Mouse (Mus musculus) intestine, embryonic 14.5 days (tissue): ENCODE data around the gene Tex50. TPM values are rescaled to one million over a fixed set of nuclear protein-coding genes. Genes with fewer than 3 reads are reported as not detected.
"Not testable (repeated sequence)": the region's sequence is repeated elsewhere in the genome, so short reads cannot be mapped to it uniquely, and the experiment has no call there.

Experiments
- ATAC-seq: fragments of 200-750 bp; cut with Nextera tagmentation; replicated peaks from 2 replicates; pipeline ENCODE4 v1.8.0; 2017; ENCODE audit warnings: low read depth, moderate number of reproducible peaks, moderate TSS enrichment, moderate library complexity; ENCODE audit not compliant: low FRiP score, low TSS enrichment
- DNase-seq: peaks from one replicate; pipeline ENCODE4 v3.0.0-alpha.2; 2018; ENCODE audit warnings: low spot score
- H3K27ac ChIP-seq: fragments of 300-500 bp; sonication (generic); 2 replicates; pipeline ENCODE4 v1.5.1; 2014; ENCODE audit warnings: low read depth, mild to moderate bottlenecking, control low read depth
- H3K27me3 ChIP-seq: fragments of 300-500 bp; sonication (generic); replicated peaks from 2 replicates; pipeline ENCODE4 v1.6.1; 2014; ENCODE audit warnings: low read length, control low read depth; ENCODE audit not compliant: control insufficient read depth, insufficient read depth
- H3K36me3 ChIP-seq: fragments of 300-500 bp; sonication (generic); 2 replicates; pipeline ENCODE4 v1.6.1; 2014; ENCODE audit warnings: low read length, control low read depth; ENCODE audit not compliant: control insufficient read depth, insufficient read depth
- H3K4me1 ChIP-seq: fragments of 300-500 bp; sonication (generic); replicated peaks from 2 replicates; pipeline ENCODE4 v1.6.1; 2014; ENCODE audit warnings: low read length, control low read depth, mixed read lengths; ENCODE audit not compliant: control insufficient read depth, insufficient read depth
- H3K4me2 ChIP-seq: fragments of 300-500 bp; sonication (generic); 2 replicates; pipeline ENCODE4 v1.6.1; 2014; ENCODE audit warnings: low read length
- H3K4me3 ChIP-seq: fragments of 300-500 bp; sonication (generic); 2 replicates; pipeline ENCODE4 v1.5.1; 2014; ENCODE audit warnings: low read depth, low read length, control low read depth, mixed read lengths
- H3K9ac ChIP-seq: fragments of 300-500 bp; sonication (generic); 2 replicates; pipeline ENCODE4 v1.6.1; 2014; ENCODE audit warnings: mild to moderate bottlenecking, low read length
- H3K9me3 ChIP-seq: fragments of 300-500 bp; sonication (generic); 2 replicates; pipeline ENCODE4 v1.6.1; 2016; ENCODE audit warnings: low read length, control low read depth; ENCODE audit not compliant: control insufficient read depth
- WGBS: fragments of 180-500 bp; shearing (Covaris S2); extraction: QIAGEN DNeasy Blood & Tissue Kit; methylation state at CpG from one replicate; pipeline ENCODE4 v1.1.7; 2014; 5-methylcytosine and 5-hydroxymethylcytosine counted together
- polyA plus RNA-seq: library from polyadenylated mRNA; unstranded; fragments of >200 nt; fragmentation: Nextera tagmentation; extraction: Ambion mirVana; gene quantifications from 2 replicates; pipeline ENCODE4 v1.2.1, GENCODE M21; 2014

Gene Tex50
- polyA plus RNA-seq: 0.19 TPM in 1 of 2 replicates, not detected in the other

DNA sequence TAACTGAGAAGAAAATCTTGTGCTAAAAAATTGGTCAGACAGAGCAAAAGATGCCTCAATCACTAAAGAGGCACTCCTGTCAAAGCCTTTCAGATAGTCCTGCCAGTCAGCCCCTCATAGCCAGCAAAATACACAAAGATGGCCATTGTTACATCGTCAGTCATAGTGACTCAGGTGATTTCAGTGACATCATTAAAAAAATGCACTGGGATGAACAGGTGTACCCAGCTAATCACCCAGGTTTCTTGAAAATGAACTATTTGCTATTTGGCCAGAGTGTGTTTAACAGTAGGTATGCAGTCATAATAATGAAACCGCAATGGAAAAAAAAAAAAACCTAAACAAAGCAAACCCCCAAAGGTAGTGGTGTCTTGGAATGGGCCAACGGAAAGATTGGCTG is at the start of gene Tex50:
Gene Tex50 (minus strand): TSS at position 101 of the 400 bp plus-strand sequence.
- WGBS: 87% methylated on average over 3 of the region's 3 CpGs
- no peak for ATAC-seq
- no peak for DNase-seq
- no peak within 1 kb of the TSS for H3K9ac ChIP-seq
- no peaks in the 10 kb centered on the region for H3K27me3 ChIP-seq
- H3K4me2 ChIP-seq: no peak within 1 kb of the TSS
- H3K36me3 ChIP-seq: no peaks in the 10 kb centered on the region
- no peak within 1 kb of the TSS for H3K4me3 ChIP-seq
- H3K27ac ChIP-seq: no peak within 1 kb of the TSS
- no peaks in the 10 kb centered on the region for H3K9me3 ChIP-seq
- H3K4me1 ChIP-seq: no peaks in the 10 kb centered on the region

DNA sequence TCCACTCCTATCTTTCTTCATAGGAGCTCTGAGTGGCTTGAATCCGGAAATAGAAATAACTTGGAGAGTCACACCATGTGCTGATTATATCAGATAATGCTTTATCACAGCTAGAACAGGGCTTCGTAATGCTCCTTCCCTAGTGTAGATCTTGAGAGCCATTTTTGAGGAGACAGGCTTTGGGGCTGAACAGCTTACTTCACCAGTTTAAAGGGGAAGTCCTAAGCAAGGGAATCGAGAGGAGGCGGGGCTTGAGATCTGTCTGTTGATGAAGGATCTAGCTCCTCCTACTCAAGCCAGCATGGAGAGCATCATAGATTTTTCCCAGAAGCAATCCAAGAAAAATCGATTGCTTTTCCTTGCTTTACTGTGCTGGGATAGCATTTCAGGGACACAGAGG is 40.7 kb upstream of the Tex50 start:
- DNase-seq (no peak), ATAC-seq (no peak)
- WGBS: 76% methylated on average over 5 of the region's 5 CpGs
- H3K9ac ChIP-seq: no peak overlapping the region
- no peaks in the 10 kb centered on the region for H3K36me3 ChIP-seq
- no peak overlapping the region for H3K27ac ChIP-seq
- no peak overlapping the region for H3K4me3 ChIP-seq
- H3K4me2 ChIP-seq: no peak overlapping the region
- H3K9me3 ChIP-seq: no peaks in the 10 kb centered on the region
- H3K4me1 ChIP-seq: no peaks in the 10 kb centered on the region
- no peaks in the 10 kb centered on the region for H3K27me3 ChIP-seq

DNA sequence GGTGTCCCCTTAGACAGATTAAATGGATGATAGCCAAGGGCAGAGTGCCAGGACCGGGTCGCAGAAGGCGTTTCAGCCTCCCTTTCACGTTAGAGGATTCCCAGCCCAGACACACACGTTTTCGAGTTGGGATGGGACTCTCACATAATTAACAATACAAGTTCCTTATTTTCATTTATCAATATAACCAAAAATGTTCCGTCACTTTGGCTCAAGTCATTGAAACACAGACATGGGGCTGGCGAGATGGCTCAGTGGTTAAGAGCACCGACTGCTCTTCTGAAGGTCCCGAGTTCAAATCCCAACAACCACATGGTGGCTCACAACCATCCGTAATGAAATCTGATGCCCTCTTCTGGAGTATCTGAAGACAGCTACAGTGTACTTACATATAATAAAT is 37.2 kb upstream of the Tex50 start:
- DNase-seq, H3K27me3 ChIP-seq, H3K27ac ChIP-seq, H3K9ac ChIP-seq, H3K4me1 ChIP-seq, H3K9me3 ChIP-seq, H3K36me3 ChIP-seq: not testable (repeated sequence)
- peak overlapping the region; percentile 85 for H3K4me2 ChIP-seq
- 55% methylated on average over 11 of the region's 11 CpGs for WGBS
- H3K4me3 ChIP-seq: peak overlapping the region; percentile 48
- ATAC-seq: 0 out of 2 replicates have a peak, but pooled peaks have one; percentile 9

- peak overlapping the region; percentile 48 for H3K4me3 ChIP-seq
- DNase-seq: peak; percentile 85
- no peaks in the 10 kb centered on the region for H3K4me1 ChIP-seq
- H3K9me3 ChIP-seq: no peaks in the 10 kb centered on the region
- H3K27me3 ChIP-seq: no peaks in the 10 kb centered on the region
- under 1% methylated on average over 16 of the region's 16 CpGs for WGBS
- H3K4me2 ChIP-seq: peak overlapping the region; percentile 85
- peak overlapping the region; percentile 24; the same call in 1 of the 2 replicates for H3K27ac ChIP-seq
- ATAC-seq: peak; percentile 92
- H3K9ac ChIP-seq: peak overlapping the region; percentile 39
- no peaks in the 10 kb centered on the region for H3K36me3 ChIP-seq
Measured at GRCm38 (mm10) chr1:161195541-161196351, 36.6 kb upstream of the Tex50 start.

GRCm38 (mm10) chr1:161190253-161190910 is 31.3 kb upstream of the Tex50 start:
- DNase-seq (no peak), ATAC-seq (no peak)
- Histone ChIP-seq H3K9me3 (0 out of 2 replicates have a peak, but pooled peaks cover 2% of the 10 kb centered on the region), H3K36me3 (no peaks in the 10 kb centered on the region), H3K9ac (no peak overlapping the region), H3K27me3 (no peaks in the 10 kb centered on the region), H3K4me1 (no peaks in the 10 kb centered on the region), H3K27ac (no peak overlapping the region), H3K4me3 (no peak overlapping the region), H3K4me2 (no peak overlapping the region)
- WGBS: 72% methylated on average over 9 of the region's 9 CpGs

DNA sequence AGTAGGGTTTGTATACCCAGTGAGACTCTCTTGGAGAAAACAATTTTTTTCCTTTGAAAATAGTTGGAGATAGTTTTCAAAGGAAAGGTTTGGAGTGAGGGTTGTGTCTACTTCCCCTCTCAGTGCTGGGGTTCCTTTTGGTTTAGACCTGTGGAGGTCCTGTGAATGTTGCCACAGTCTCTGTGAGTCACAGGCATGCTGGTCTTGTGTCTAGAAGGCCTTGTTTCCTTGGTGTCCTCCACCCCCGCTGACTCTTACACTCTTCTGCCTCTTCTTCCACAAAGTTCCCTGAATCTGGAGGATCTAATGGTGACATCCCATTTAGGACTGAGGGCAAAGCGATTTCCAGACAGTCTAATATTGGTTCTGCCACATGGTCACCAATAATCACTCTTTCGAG is 26.3 kb upstream of the Tex50 start:
- no peak for ATAC-seq
- no peak for DNase-seq
- no peak overlapping the region for H3K4me2 ChIP-seq
- no peaks in the 10 kb centered on the region for H3K27me3 ChIP-seq
- H3K9me3 ChIP-seq: 0 out of 2 replicates have a peak, but pooled peaks cover 2% of the 10 kb centered on the region
- H3K27ac ChIP-seq: no peak overlapping the region
- H3K4me1 ChIP-seq: no peaks in the 10 kb centered on the region
- H3K9ac ChIP-seq: no peak overlapping the region
- H3K4me3 ChIP-seq: no peak overlapping the region
- no peaks in the 10 kb centered on the region for H3K36me3 ChIP-seq
- 94% methylated on average over 3 of the region's 3 CpGs for WGBS

GRCm38 (mm10) chr1:161183677-161184076 is 24.6 kb upstream of the Tex50 start:
- Histone ChIP-seq H3K9ac (no peak overlapping the region), H3K9me3 (0 out of 2 replicates have a peak, but pooled peaks cover 4% of the 10 kb centered on the region), H3K4me3 (no peak overlapping the region), H3K27ac (no peak overlapping the region), H3K36me3 (no peaks in the 10 kb centered on the region), H3K4me1 (no peaks in the 10 kb centered on the region), H3K4me2 (no peak overlapping the region), H3K27me3 (no peaks in the 10 kb centered on the region)
- ATAC-seq: no peak
- DNase-seq: no peak
- WGBS: 58% methylated on average over 9 of the region's 9 CpGs

GRCm38 (mm10) chr1:161182386-161182785 is 23.3 kb upstream of the Tex50 start:
- DNase-seq (no peak), ATAC-seq (no peak)
- 81% methylated on average over 9 of the region's 9 CpGs for WGBS
- Histone ChIP-seq H3K4me2 (no peak overlapping the region), H3K36me3 (no peaks in the 10 kb centered on the region), H3K27me3 (no peaks in the 10 kb centered on the region), H3K9ac (no peak overlapping the region), H3K9me3 (0 out of 2 replicates have a peak, but pooled peaks cover 4% of the 10 kb centered on the region), H3K4me1 (no peaks in the 10 kb centered on the region), H3K27ac (no peak overlapping the region), H3K4me3 (no peak overlapping the region)
